Mouse (Mus musculus) megakaryocyte, embryonic 14.5 days (primary cell): Measurements from ENCODE around the gene Pla2g4d.

Source experiments
- FLI1 ChIP-seq: IDR thresholded peaks from 2 replicates; pipeline ENCODE4 v1.6.1; 2012; ENCODE audit warnings: low read length, inconsistent platforms, mixed read lengths
- GATA1 ChIP-seq: IDR thresholded peaks from 3 replicates; pipeline ENCODE4 v1.6.1; 2012; ENCODE audit warnings: mixed read lengths, low read length, inconsistent platforms, borderline replicate concordance

DNA sequence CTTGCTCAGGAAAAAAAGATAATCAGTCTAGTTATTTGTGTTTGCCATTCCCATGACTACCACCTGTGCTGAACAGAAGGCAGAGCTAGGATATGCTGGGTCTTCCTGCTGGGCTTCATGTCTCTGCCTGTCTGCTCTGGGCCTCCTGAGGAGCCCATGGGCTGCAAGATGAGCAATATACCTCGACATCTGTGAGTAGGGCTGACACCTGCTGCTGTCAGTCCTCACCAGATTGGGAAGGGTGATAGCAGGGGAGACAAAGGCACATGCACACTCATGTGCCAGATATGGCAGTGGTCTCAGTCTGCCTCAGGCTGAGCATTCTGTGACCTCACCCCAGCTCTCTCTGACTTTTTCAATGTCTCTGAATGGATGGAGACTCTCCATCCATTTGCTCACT is 26.1 kb downstream of the Pla2g4d start:
- no peak for TF ChIP-seq GATA1
- no peak for TF ChIP-seq FLI1
